Mouse (Mus musculus): ENCODE measurements around the gene Adam19.

- TF ChIP-seq POLR2A (IDR thresholded peaks at IDR 0.05; ENCODE audit: control insufficient read depth, extremely low read depth, insufficient read depth, low read length, poor library complexity) (no peak), CTCF (IDR thresholded peaks at IDR 0.05; ENCODE audit: borderline replicate concordance, control insufficient read depth, extremely low read depth, insufficient read depth, low read length, poor library complexity) (no peak)
These were observed 110.2 kb downstream of the Adam19 start, which contains the start of gene Nipal4 for GRCm38 (mm10) chr11:46165866-46166585.
